ENCODE assay signal across 1 mouse cellular context in the genomic region with DNA sequence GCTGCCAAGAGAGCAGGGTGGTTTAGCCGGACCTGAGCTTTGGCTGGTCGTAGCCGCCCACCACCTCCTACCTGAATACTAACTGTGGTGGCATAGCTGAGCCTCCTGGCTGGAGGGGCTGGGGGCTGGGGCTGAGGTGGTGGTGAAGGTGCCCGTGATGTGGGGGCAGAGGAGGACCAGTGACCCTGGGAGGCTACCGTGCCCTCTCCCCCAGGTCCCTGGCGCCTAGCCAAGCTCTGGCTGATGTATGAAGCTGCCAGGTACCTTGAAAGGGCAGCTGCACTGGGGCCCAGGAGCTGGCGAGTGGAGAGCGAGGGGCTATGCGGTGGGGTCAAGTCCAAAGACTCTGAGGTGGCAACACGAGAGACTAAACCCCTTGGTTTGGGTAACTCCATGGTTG.
TF ChIP-seq lines count a peak whose summit lies in the region.

No protein-coding gene starts in this region.

TF ChIP-seq in myocyte, 11 proteins besides CTCF, POLR2A, EP300 and RAD21:
- TF ChIP-seq POLR2AphosphoS2 (IDR thresholded peaks at IDR 0.05; ENCODE audit: insufficient read length, low read depth) (peak; percentile 10), MYOD1 (IDR thresholded peaks at IDR 0.05; ENCODE audit: control insufficient read depth in 1 of 3, insufficient read length in 2 of 3, low read depth in 2 of 3) (no peak), E2F4 (IDR thresholded peaks at IDR 0.05; ENCODE audit: insufficient read depth) (no peak), TCF3 (IDR thresholded peaks at IDR 0.05; ENCODE audit: insufficient read length, low read depth) (no peak), MAX (IDR thresholded peaks at IDR 0.05; ENCODE audit: low read depth) (no peak)
TF ChIP-seq in myocyte: peak in this region for 1.
